Mouse (Mus musculus): Measurements from ENCODE around the gene Tmem131l. TPM values are rescaled to one million over a fixed set of nuclear protein-coding genes. Genes with fewer than 3 reads are reported as not detected.

Gene Tmem131l
- polyA plus RNA-seq, 1 experiment from 2014 or later = 81.5 TPM

DNA sequence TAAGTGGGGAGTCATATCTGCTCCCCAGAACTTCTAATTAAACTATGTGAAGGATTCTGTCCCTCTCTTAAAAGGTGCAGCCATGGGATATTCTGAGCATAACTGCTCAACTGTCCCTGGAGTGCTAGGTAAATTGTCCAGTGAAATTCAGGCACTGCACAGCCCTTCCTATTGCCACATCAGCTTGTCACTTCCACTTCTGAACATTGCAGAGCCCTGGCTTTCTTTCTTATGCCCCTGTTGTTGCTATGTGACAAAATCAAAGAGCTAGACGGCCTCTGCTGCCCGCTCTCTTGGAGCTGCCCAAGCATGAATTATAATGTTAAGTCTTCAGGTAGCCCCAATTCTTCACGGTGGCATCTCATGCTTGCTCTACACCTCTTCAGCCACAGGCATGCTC is 180.9 kb downstream of the Tmem131l start:
- Histone ChIP-seq H3K27me3 (no peaks in the 10 kb centered on the region), H3K27ac (no peak overlapping the region), H3K9me3 (replicated peaks) (no peaks in the 10 kb centered on the region), H3K9ac (no peak overlapping the region), H3K4me3 (no peak overlapping the region), H3K4me2 (replicated peaks) (no peak overlapping the region), H3K36me3 (no peaks in the 10 kb centered on the region), H3K4me1 (no peaks in the 10 kb centered on the region)
- ATAC-seq (ENCODE audit: low FRiP score) = no peak
- 78% methylated on average over 3 of the region's 3 CpGs for WGBS

DNA sequence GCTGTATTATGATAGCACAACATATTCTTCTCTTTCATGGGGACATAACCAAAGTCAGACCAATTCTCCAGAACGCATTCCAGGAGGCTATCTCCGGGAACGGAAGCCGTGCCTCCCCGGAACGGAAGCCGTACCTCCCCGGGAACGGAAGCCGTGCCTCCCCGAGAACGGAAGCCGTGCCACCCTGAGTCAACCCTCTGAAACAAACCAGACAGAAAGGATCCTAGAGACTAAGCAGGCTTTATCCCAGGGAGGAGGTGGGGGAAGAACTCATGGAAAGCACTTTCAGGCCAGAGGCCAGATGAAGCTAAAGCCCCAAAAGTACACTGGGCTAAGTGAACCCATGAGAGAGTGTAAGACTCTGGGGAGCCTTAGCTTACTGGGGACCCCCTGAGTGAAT is 182.4 kb downstream of the Tmem131l start:
- ATAC-seq (ENCODE audit: low FRiP score) = no peak
- Histone ChIP-seq H3K36me3 (no peaks in the 10 kb centered on the region), H3K4me3 (no peak overlapping the region), H3K27me3 (no peaks in the 10 kb centered on the region), H3K4me1 (no peaks in the 10 kb centered on the region), H3K27ac (no peak overlapping the region), H3K9me3 (replicated peaks) (no peaks in the 10 kb centered on the region), H3K9ac (no peak overlapping the region), H3K4me2 (replicated peaks) (no peak overlapping the region)
- 98% methylated on average over 13 of the region's 13 CpGs for WGBS

DNA sequence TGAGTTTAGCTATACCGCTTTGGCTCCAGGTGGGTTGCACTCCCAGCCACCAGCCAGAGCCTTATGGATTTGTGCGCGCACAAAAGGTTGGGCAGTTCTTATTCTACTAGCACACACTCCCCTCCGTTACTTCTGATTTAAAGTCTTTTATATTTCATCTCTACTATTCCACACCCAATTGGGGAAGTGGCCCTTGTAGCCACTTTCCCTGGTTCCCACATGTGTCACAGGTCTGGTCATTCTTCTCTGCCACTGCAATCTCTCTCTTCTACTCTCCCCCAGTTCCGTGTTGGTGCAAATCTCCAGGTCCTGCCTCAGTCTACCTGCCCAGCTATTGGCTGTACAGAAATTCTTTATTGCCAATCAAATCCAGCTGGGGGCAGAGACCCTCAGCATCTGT is 184.3 kb downstream of the Tmem131l start:
- Histone ChIP-seq H3K9ac (no peak overlapping the region), H3K4me1 (no peaks in the 10 kb centered on the region), H3K4me3 (no peak overlapping the region), H3K9me3 (replicated peaks) (no peaks in the 10 kb centered on the region), H3K36me3 (no peaks in the 10 kb centered on the region), H3K4me2 (replicated peaks) (no peak overlapping the region), H3K27ac (no peak overlapping the region), H3K27me3 (no peaks in the 10 kb centered on the region)
- 90% methylated on average over 5 of the region's 5 CpGs for WGBS
- ATAC-seq (ENCODE audit: low FRiP score) = no peak

DNA sequence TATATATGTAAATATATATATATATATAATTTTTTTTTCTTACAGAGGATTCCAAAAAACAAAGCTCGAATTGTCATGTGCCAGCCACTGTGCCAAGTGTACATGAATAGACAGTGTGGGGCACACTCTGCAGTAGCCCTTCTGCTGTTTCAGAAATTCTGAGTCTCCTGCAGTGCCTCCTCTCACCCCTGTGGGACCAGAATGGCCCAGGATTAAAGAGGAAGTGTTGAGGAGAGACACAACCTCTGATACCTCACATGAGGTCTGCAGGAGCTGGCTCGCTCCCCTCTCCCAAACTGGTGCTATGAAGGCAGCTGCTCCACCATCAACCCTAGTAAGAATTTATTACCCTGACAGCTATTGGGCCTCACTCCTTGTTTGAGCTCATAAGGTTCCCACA is 190.6 kb downstream of the Tmem131l start:
- no peak overlapping the region for H3K27ac ChIP-seq
- H3K4me1 ChIP-seq = no peaks in the 10 kb centered on the region
- no peak for ATAC-seq (ENCODE audit: low FRiP score)
- no peaks in the 10 kb centered on the region for H3K9me3 ChIP-seq (replicated peaks)
- no peaks in the 10 kb centered on the region for H3K27me3 ChIP-seq
- H3K4me3 ChIP-seq = no peak overlapping the region
- H3K9ac ChIP-seq = no peak overlapping the region
- no peak overlapping the region for H3K4me2 ChIP-seq (replicated peaks)
- WGBS = 77% methylated on average over 2 of the region's 2 CpGs
- H3K36me3 ChIP-seq = no peaks in the 10 kb centered on the region

Other genes with a start within 250 kb of the Tmem131l start
- 2.0 and 2.4 TPM in 2 replicates for gene Tlr2, start 198.4 kb downstream of the Tmem131l start, polyA plus RNA-seq (2016; fragmentation: Nextera tagmentation; extraction: Ambion mirVana)
- 8.0 and 8.1 TPM in 2 replicates for gene Mnd1, start 115.6 kb upstream of the Tmem131l start, polyA plus RNA-seq (2016; fragmentation: Nextera tagmentation; extraction: Ambion mirVana)
- 1.4 and 2.4 TPM in 2 replicates for gene Gm6525, start 133.9 kb upstream of the Tmem131l start, polyA plus RNA-seq (2016; fragmentation: Nextera tagmentation; extraction: Ambion mirVana)